ENCODE assay signal across 22 mouse cellular contexts in the genomic region with DNA sequence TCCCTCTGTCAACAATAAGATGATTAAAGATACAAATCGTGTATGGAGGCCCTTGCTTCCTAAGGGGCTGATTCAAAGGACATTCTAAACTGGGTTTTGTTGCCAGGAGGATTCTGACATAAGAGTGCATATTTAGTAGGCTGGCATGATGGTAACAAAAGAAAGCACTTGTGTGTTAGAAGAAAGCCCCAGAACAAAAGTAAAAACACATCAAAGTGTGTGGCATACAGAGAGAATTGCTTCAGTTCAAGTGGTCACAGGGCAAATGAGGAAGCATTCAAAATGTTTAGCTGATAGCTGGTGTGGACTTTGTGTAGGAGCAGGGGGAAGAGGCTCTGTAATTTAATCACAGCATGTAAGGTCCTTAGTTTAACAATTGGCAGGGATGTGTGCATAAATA.
DNase-seq lines count a peak whose midpoint lies in the region; ATAC-seq and TF ChIP-seq lines count a peak whose summit lies in the region.
"Had no signal": no experiment of that assay in that cellular context is flagged by ENCODE, and none has a peak within 500 bp of the region (broad histone marks: within the 10 kb centered on the region; RNA-seq: fewer than 3 reads in every experiment).

No protein-coding gene starts in this region.

- H3K4me3 ChIP-seq in forebrain, embryonic 11.5 days (ENCODE audit: low read depth, low read length), result no peak overlapping the region
- H3K4me3 ChIP-seq in forebrain, embryonic 10.5 days, result no peak overlapping the region
- H3K4me3 ChIP-seq in forebrain, embryonic 14.5 days (ENCODE audit: low read depth, low read length), result no peak overlapping the region
- H3K4me3 ChIP-seq in hindbrain, postnatal 0 days (ENCODE audit: low read length), result no peak overlapping the region
- no peak overlapping the region for H3K4me3 ChIP-seq in midbrain, embryonic 15.5 days
- H3K4me3 ChIP-seq: heart, embryonic 12.5 days; hindbrain, embryonic 15.5 days; layer of hippocampus, adult 2 months had no signal

- WGBS in forebrain, embryonic 11.5 days, result 21% methylated on average over 1 of the region's 1 CpGs
- WGBS in forebrain, embryonic 10.5 days, result 26% methylated on average over 1 of the region's 1 CpGs
- 0% methylated on average over 1 of the region's 1 CpGs for WGBS in forebrain, embryonic 14.5 days
- WGBS in hindbrain, postnatal 0 days, result 11% methylated on average over 1 of the region's 1 CpGs
- 9% methylated on average over 1 of the region's 1 CpGs for WGBS in midbrain, embryonic 15.5 days

- H3K36me3 ChIP-seq in forebrain, embryonic 11.5 days (ENCODE audit: control insufficient read depth, insufficient read depth, low read length), result no peaks in the 10 kb centered on the region
- H3K36me3 ChIP-seq in forebrain, embryonic 10.5 days (replicated peaks), result no peaks in the 10 kb centered on the region
- H3K36me3 ChIP-seq in forebrain, embryonic 14.5 days (ENCODE audit: control insufficient read depth, insufficient read depth, low read length), result no peaks in the 10 kb centered on the region
- H3K36me3 ChIP-seq in hindbrain, postnatal 0 days (ENCODE audit: insufficient read depth, low read length), result no peaks in the 10 kb centered on the region
- H3K36me3 ChIP-seq in midbrain, embryonic 15.5 days (replicated peaks), result no peaks in the 10 kb centered on the region
- H3K36me3 ChIP-seq: heart, embryonic 12.5 days; hindbrain, embryonic 15.5 days had no signal

- H3K9ac ChIP-seq in forebrain, embryonic 11.5 days (ENCODE audit: low read length), result no peak overlapping the region
- no peak overlapping the region for H3K9ac ChIP-seq in forebrain, embryonic 14.5 days (ENCODE audit: low read length)
- H3K9ac ChIP-seq in hindbrain, postnatal 0 days (replicated peaks; ENCODE audit: low read length), result no peak overlapping the region
- no peak overlapping the region for H3K9ac ChIP-seq in midbrain, embryonic 15.5 days
- H3K9ac ChIP-seq: heart, embryonic 12.5 days; hindbrain, embryonic 15.5 days; liver, postnatal 0 days had no signal

- H3K4me1 ChIP-seq in forebrain, embryonic 11.5 days (replicated peaks; ENCODE audit: control insufficient read depth, insufficient read depth, low read length), result no peaks in the 10 kb centered on the region
- peaks cover 16% of the 10 kb centered on the region for H3K4me1 ChIP-seq in forebrain, embryonic 10.5 days
- H3K4me1 ChIP-seq in forebrain, embryonic 14.5 days (ENCODE audit: control insufficient read depth, insufficient read depth, low read length), result 0 out of 2 replicates have a peak, but pooled peaks cover 8% of the 10 kb centered on the region
- H3K4me1 ChIP-seq in hindbrain, postnatal 0 days (ENCODE audit: insufficient read depth, low read length), result 0 out of 2 replicates have a peak, but pooled peaks cover 3% of the 10 kb centered on the region
- peaks cover 7% of the 10 kb centered on the region; the same call in 1 of the 2 replicates for H3K4me1 ChIP-seq in midbrain, embryonic 15.5 days
- H3K4me1 ChIP-seq: heart, embryonic 12.5 days; hindbrain, embryonic 15.5 days had no signal

- no peak overlapping the region for H3K4me2 ChIP-seq in forebrain, embryonic 11.5 days (ENCODE audit: low read depth, low read length, severe bottlenecking)
- H3K4me2 ChIP-seq in forebrain, embryonic 14.5 days (ENCODE audit: low read length), result no peak overlapping the region
- H3K4me2 ChIP-seq in hindbrain, postnatal 0 days (ENCODE audit: low read depth, low read length), result no peak overlapping the region
- H3K4me2 ChIP-seq in midbrain, embryonic 15.5 days, result no peak overlapping the region
- H3K4me2 ChIP-seq: heart, embryonic 12.5 days; hindbrain, embryonic 15.5 days had no signal

- no peak overlapping the region for H3K27ac ChIP-seq in forebrain, embryonic 11.5 days (ENCODE audit: low read depth, low read length)
- no peak overlapping the region for H3K27ac ChIP-seq in forebrain, embryonic 10.5 days
- no peak overlapping the region for H3K27ac ChIP-seq in forebrain, embryonic 14.5 days (ENCODE audit: low read depth, low read length)
- no peak overlapping the region for H3K27ac ChIP-seq in hindbrain, postnatal 0 days
- 0 out of 2 replicates have a peak overlapping the region, but pooled peaks have one; percentile 11 for H3K27ac ChIP-seq in midbrain, embryonic 15.5 days
- H3K27ac ChIP-seq: macrophage; stomach, postnatal 0 days had no signal

- no peak for DNase-seq in forebrain, embryonic 11.5 days (ENCODE audit: low spot score)
- no peak for DNase-seq in forebrain, embryonic 10.5 days (ENCODE audit: extremely low spot score, low spot score)
- peak; percentile 39 for DNase-seq in forebrain, embryonic 14.5 days (ENCODE audit: low spot score)
- peak; percentile 20 for DNase-seq in hindbrain, postnatal 0 days (ENCODE audit: low spot score)
- DNase-seq in adrenal gland, adult 8-10 months, result no peak
- DNase-seq in left cerebral cortex, adult 8-10 months (ENCODE audit: low spot score in 2 of 2), result no peak
- DNase-seq in urinary bladder, postnatal 25 days (ENCODE audit: low spot score), result no peak
- DNase-seq: kidney, adult 9 months; kidney, postnatal 14 days; liver, postnatal 0 days; right cerebral cortex, adult 18-20 months; right cerebral cortex, postnatal 4 days; thymus, adult 2 months; thymus, postnatal 4 days had no signal

- H3K27me3 ChIP-seq in forebrain, embryonic 11.5 days (ENCODE audit: control insufficient read depth, insufficient read depth, low read length), result no peaks in the 10 kb centered on the region
- no peaks in the 10 kb centered on the region for H3K27me3 ChIP-seq in forebrain, embryonic 10.5 days (ENCODE audit: poor library complexity, severe bottlenecking)
- no peaks in the 10 kb centered on the region for H3K27me3 ChIP-seq in forebrain, embryonic 14.5 days (replicated peaks; ENCODE audit: control insufficient read depth, insufficient read depth, low read length)
- H3K27me3 ChIP-seq in hindbrain, postnatal 0 days (ENCODE audit: insufficient read depth, low read length), result no peaks in the 10 kb centered on the region
- no peaks in the 10 kb centered on the region for H3K27me3 ChIP-seq in midbrain, embryonic 15.5 days (replicated peaks)
- H3K27me3 ChIP-seq: heart, embryonic 12.5 days; hindbrain, embryonic 15.5 days had no signal

- no peak for TF ChIP-seq CTCF in hindbrain, postnatal 0 days (IDR thresholded peaks at IDR 0.05; ENCODE audit: low read depth)

- peak; percentile 66 for ATAC-seq in forebrain, embryonic 11.5 days (replicated peaks; ENCODE audit: low FRiP score)
- ATAC-seq in forebrain, embryonic 14.5 days, result peak; percentile 55; the same call in 1 of the 2 replicates
- ATAC-seq in hindbrain, postnatal 0 days, result peak; percentile 45; the same call in 1 of the 2 replicates
- ATAC-seq in midbrain, embryonic 15.5 days (replicated peaks), result peak; percentile 65
- ATAC-seq: intestine, embryonic 16.5 days; liver, postnatal 0 days; lung, postnatal 0 days had no signal

- no peaks in the 10 kb centered on the region for H3K9me3 ChIP-seq in forebrain, embryonic 11.5 days (ENCODE audit: control insufficient read depth, low read length)
- H3K9me3 ChIP-seq in forebrain, embryonic 10.5 days, result no peaks in the 10 kb centered on the region
- H3K9me3 ChIP-seq in forebrain, embryonic 14.5 days (replicated peaks; ENCODE audit: control insufficient read depth, low read length), result no peaks in the 10 kb centered on the region
- no peaks in the 10 kb centered on the region for H3K9me3 ChIP-seq in hindbrain, postnatal 0 days (ENCODE audit: low read length)
- H3K9me3 ChIP-seq in midbrain, embryonic 15.5 days, result no peaks in the 10 kb centered on the region
- H3K9me3 ChIP-seq: heart, embryonic 12.5 days; hindbrain, embryonic 15.5 days had no signal

Comparison
In these comparisons a context has a peak if more than half of its experiments do, and no peak if none do; other contexts are left out.
1. DNase-seq: peak in forebrain, embryonic 14.5 days (single experiment) and hindbrain, postnatal 0 days (single experiment); none in forebrain, embryonic 11.5 days (single experiment), forebrain, embryonic 10.5 days (single experiment), adrenal gland, adult 8-10 months (single experiment), left cerebral cortex, adult 8-10 months (0 of 2) and urinary bladder, postnatal 25 days (single experiment).
2. Peak in every context shown above with its lines, with median percentiles within 50 percentile points of each other: ATAC-seq.